Mouse (Mus musculus): ENCODE results near the gene Tbx10.

GRCm38 (mm10) chr19:3994932-3995331 is 2.4 kb downstream of the Tbx10 start:
- TF ChIP-seq POLR2A (IDR thresholded peaks at IDR 0.05; ENCODE audit: insufficient read depth, low read length) (no peak), CTCF (IDR thresholded peaks at IDR 0.05; ENCODE audit: low read depth, low read length) (no peak), EP300 (IDR thresholded peaks at IDR 0.05; ENCODE audit: insufficient read depth, low read depth, low read length) (no peak)
